Mouse (Mus musculus) erythroblast, embryonic 14.5 days (primary cell): ENCODE data around the gene Zfp808. TPM values are rescaled to one million over a fixed set of nuclear protein-coding genes. Genes with fewer than 3 reads are reported as not detected.
"Not testable (repeated sequence)": the region's sequence is repeated elsewhere in the genome, so short reads cannot be mapped to it uniquely, and the experiment has no call there.

ENCODE experiments used
- H3K27me3 ChIP-seq: 2 replicates; pipeline ENCODE4 v1.6.1; 2012; ENCODE audit warnings: inconsistent platforms; ENCODE audit not compliant: control insufficient read depth
- H3K36me3 ChIP-seq: 2 replicates; pipeline ENCODE4 v1.6.1; 2012; ENCODE audit warnings: mild to moderate bottlenecking, inconsistent platforms; ENCODE audit not compliant: control insufficient read depth
- H3K4me1 ChIP-seq: 2 replicates; pipeline ENCODE4 v1.6.1; 2012; ENCODE audit warnings: inconsistent platforms; ENCODE audit not compliant: control insufficient read depth
- H3K4me3 ChIP-seq: replicated peaks from 2 replicates; pipeline ENCODE3; 2012; ENCODE audit warnings: moderate library complexity, mild to moderate bottlenecking, inconsistent platforms
- H3K9me3 ChIP-seq: 2 replicates; pipeline ENCODE4 v1.6.1; 2012; ENCODE audit warnings: low read length, inconsistent platforms, mixed read lengths; ENCODE audit not compliant: control insufficient read depth
- GATA1 ChIP-seq: IDR thresholded peaks from 2 replicates; pipeline ENCODE4 v1.6.1; 2012; ENCODE audit warnings: low read length, inconsistent platforms, mixed read lengths
- TAL1 ChIP-seq: IDR thresholded peaks from 3 replicates; pipeline ENCODE4 v1.6.1; 2012; ENCODE audit warnings: low read length, inconsistent platforms, mixed read lengths
- polyA plus RNA-seq: library from polyadenylated mRNA; stranded (reverse); fragments of >175 nt; gene quantifications from 2 replicates; pipeline ENCODE4 v1.2.3, GENCODE M21; 2012

Gene Zfp808
- polyA plus RNA-seq, result 0.04 and 0.08 TPM in 2 replicates

DNA sequence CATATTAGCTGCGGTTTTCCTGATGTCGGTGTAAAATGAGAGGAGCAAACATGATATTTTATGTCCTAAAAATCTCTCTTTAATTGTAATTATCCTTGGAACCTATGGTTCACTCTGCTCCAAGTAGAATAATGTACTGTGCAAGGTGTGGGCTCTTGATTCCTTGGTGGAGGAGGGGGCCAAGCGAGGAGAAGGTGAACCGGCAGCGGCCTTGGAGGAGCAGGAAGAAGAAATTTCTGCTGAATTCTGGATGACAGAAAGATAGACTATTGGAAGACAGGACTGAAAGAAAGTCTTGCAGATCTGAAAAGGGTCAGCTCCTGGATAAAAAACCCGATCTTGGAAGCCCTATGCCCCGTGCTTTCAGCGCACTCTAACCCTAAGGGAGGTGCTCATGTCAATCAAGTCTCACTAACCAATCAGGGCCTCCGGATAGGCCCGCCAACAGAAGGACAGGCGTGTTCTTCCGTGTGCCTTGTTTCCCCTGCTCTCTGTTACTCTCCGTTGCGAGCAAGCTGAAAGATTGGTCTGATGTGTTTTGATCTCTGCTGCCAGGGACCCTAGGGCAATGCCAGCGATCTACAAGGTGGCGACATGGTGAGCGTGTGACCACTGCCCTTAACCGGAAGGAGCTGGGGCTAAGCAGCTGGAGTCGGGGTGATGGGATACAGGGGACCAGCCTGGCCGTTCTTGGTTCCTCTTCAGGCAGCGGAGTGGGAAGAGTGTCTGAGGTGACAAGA lies at the start of gene Zfp808:
Gene Zfp808, plus strand, starts transcription at position 455 of the 740 bp plus-strand sequence.
- not testable (repeated sequence) for H3K4me1 ChIP-seq

GRCm38 (mm10) chr13:62098786-62099185 lies 30.9 kb upstream of the Zfp808 start:
- H3K9me3 ChIP-seq, result peaks cover 13% of the 10 kb centered on the region
- H3K4me1 ChIP-seq, H3K27me3 ChIP-seq, H3K4me3 ChIP-seq, H3K36me3 ChIP-seq: not testable (repeated sequence)

More for the DNA sequence above, at the start of gene Zfp808:
- not testable (repeated sequence) for H3K27me3 ChIP-seq, H3K9me3 ChIP-seq, H3K36me3 ChIP-seq
- H3K4me3 ChIP-seq, result peak within 1 kb of the TSS; percentile 61

GRCm38 (mm10) chr13:62099454-62099853 lies 30.2 kb upstream of the Zfp808 start:
- not testable (repeated sequence) for H3K4me3 ChIP-seq, H3K36me3 ChIP-seq, H3K4me1 ChIP-seq, H3K27me3 ChIP-seq
- peaks cover 13% of the 10 kb centered on the region for H3K9me3 ChIP-seq

DNA sequence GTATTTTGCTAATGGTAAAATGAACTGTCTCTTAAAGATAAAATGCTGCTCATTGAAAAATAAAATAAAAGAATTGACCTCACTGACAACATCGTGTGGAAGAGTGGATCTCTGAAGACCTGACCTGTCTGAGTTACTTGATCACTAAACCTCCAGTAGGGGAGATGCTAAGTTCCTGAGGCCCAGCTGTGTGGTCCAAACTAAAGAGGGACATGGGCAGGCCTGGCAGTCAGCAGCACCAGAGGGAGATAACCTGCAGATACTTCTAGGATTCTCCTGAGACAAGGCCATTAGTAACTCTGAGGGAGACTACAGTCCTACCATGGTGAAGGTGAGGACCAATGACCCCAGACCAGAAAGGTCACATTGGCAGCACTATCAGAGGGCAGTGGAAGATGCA lies 27.3 kb upstream of the Zfp808 start:
- H3K9me3 ChIP-seq, result peaks cover 10% of the 10 kb centered on the region
- not testable (repeated sequence) for H3K27me3 ChIP-seq, H3K36me3 ChIP-seq, H3K4me3 ChIP-seq, H3K4me1 ChIP-seq

DNA sequence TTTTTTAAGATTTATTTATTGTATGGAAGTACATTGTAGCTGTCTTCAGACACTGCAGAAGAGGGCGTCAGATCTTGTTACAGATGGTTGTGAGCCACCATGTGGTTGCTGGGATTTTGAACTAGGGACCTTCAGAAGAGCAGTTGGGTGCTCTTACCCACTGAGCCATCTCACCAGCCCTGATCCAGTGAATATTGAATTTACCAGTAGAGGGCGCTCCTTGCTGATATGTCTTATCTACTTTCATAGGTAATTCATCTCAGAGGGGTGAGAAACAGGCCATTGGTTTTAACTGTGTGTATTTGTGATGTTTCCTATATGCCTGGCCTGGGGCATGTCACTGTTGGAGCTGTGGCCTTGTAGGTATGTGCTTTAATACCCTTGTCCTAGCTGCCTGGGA lies 13.8 kb upstream of the Zfp808 start:
- H3K9me3 ChIP-seq, H3K4me3 ChIP-seq, H3K36me3 ChIP-seq, H3K4me1 ChIP-seq, H3K27me3 ChIP-seq: not testable (repeated sequence)

GRCm38 (mm10) chr13:62121578-62121977 lies 8.1 kb upstream of the Zfp808 start:
- not testable (repeated sequence) for H3K27me3 ChIP-seq, H3K9me3 ChIP-seq, H3K36me3 ChIP-seq, H3K4me3 ChIP-seq, H3K4me1 ChIP-seq

GRCm38 (mm10) chr13:62181835-62182755 lies 52.4 kb downstream of the Zfp808 start:
- not testable (repeated sequence) for H3K4me3 ChIP-seq, H3K4me1 ChIP-seq, H3K27me3 ChIP-seq, H3K36me3 ChIP-seq
- H3K9me3 ChIP-seq, result peaks cover 31% of the 10 kb centered on the region

DNA sequence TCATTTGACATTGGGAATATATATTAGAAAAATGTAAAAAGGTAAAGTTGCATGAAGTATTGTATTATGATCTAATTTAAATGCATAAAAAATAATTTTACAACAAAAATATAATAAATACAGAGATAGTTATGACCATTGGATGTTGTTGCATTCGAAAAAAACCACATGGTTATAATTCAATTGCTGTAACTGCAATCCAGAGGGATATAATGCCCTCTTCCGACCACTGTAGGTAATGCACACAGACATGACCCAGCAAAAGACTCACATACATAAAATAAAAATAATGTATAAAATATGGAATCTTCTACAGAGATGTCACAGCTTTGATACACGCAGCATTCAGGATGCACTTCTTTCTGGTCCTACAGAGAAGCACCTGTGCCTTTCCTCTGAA lies 115.6 kb downstream of the Zfp808 start:
- Histone ChIP-seq H3K4me3 (no peak overlapping the region), H3K4me1 (no peaks in the 10 kb centered on the region), H3K36me3 (no peaks in the 10 kb centered on the region), H3K9me3 (no peaks in the 10 kb centered on the region), H3K27me3 (no peaks in the 10 kb centered on the region)
- TF ChIP-seq GATA1, result no peak
- TF ChIP-seq TAL1, result no peak

DNA sequence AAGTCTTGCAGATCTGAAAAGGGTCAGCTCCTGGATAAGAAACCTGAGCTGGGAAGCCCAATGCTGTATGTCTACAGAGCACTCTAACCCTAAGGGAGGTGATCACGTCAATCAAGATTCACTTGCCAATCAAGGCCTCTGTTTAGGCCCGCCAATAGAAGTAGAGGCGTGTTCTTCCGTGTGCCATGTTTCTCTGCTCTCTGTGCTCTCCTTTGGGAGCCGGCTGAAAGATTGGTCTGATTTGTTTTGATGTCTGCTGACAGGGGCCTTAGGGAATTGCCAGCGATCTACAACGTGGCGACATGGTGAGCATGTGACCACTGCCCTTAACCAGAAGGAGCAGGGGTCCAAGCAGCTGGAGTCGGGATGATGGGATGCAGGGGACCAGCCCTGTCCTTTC lies 125.5 kb downstream of the Zfp808 start:
- not testable (repeated sequence) for H3K4me3 ChIP-seq, H3K36me3 ChIP-seq, H3K27me3 ChIP-seq, H3K4me1 ChIP-seq
- H3K9me3 ChIP-seq, result peaks cover 20% of the 10 kb centered on the region

GRCm38 (mm10) chr13:62263392-62263791 lies 133.7 kb downstream of the Zfp808 start:
- TF ChIP-seq GATA1 (no peak), TAL1 (no peak)
- Histone ChIP-seq H3K4me3 (no peak overlapping the region), H3K4me1 (no peaks in the 10 kb centered on the region), H3K9me3 (peaks cover 32% of the 10 kb centered on the region), H3K27me3 (no peaks in the 10 kb centered on the region), H3K36me3 (no peaks in the 10 kb centered on the region)
